Mouse (Mus musculus): ENCODE data around the gene Olfr1269. TPM values are rescaled to one million over a fixed set of nuclear protein-coding genes. Genes with fewer than 3 reads are reported as not detected.

Gene Olfr1269
- total RNA-seq (2021): not detected

DNA sequence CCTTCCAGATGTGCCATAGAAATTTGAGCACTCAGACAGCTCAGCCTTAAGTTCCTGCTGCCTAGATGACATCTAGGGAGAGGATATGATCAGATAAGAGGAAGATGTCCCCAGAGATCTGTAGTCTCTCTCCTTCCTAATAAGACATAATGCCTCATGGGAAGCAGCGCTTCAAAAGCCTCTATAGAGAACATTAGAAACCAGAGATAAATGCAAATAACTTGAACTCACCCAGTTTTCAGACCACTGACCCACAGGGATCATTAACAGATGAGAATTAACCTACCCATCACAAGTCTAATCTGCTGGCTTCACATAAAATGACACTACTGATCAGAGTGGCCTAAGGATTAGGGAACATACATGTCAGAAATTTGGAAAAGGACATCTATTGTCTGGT lies at the start of gene Olfr1269:
Olfr1269 (minus strand) TSS at position 101 of the 400 bp plus-strand sequence.
- no peak for DNase-seq (ENCODE audit: low spot score)
- intact Hi-C loops (cut with DNase I): no loop called here

DNA sequence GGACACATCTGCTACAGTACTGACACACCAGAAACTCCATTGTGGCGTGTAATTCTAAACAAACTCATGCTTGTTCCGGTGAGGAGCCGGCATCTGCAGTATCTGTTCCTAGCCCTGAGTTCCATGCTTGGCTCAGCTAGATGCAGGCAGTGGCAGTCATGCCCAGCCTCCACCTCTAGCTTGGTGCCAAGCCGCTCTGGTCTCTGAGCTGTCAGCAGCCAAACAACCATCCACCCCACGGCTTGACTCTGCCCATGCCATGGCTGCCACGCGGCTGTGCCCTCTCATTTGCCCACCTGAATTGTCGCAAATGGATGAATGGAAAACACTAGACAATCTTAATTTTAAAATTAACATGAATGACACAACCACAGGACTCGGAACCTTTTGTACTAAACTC lies 32.7 kb upstream of the Olfr1269 start:
- DNase-seq (ENCODE audit: low spot score): no peak
- intact Hi-C loops (cut with DNase I): no loop called here

DNA sequence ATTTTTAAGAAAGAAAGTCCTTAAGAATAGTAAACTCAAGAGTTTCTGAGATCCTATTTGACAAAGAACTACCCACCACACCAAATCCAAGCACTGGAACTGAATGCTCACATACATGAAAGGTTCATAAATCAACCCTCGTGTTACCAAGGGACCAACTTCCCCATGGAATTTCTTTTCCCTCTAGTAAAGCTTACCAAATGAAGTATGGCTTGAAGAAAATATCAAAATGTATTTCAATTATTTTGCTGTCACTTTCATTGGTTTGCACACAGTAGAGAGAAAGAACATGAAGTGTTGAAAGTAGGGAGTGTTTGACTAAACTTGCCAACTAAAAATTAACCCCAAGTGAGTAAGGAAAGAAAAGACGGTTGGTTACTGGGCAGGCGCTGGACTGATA lies 31.8 kb upstream of the Olfr1269 start, which contains the start of gene Olfr1270:
Olfr1270 (minus strand) TSS at position 101 of the 400 bp plus-strand sequence.
- DNase-seq (ENCODE audit: low spot score): no peak
- intact Hi-C loops (cut with DNase I): no loop called here

DNA sequence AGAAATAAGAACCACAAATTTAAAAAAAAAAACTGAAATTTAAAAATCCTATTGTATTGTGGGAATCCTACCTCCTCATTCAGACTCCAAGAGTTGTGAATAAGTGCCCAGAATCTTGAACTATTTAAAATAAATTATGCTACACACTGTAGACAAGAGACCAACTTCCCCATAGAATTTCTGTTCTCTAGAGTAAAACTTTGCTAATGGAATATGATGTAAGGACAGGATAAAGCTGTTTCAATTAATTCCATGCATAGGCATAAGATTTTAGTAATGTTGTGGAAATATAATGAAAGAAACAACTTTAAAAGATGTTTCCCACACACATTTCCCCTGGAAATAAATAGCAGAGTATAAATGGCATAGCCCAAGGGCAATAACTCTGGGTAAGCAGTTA lies 21.0 kb upstream of the Olfr1269 start, which contains the start of gene Olfr32:
Olfr32 (minus strand) TSS at position 101 of the 400 bp plus-strand sequence.
- DNase-seq (ENCODE audit: low spot score): no peak
- intact Hi-C loops (cut with DNase I): no loop called here

DNA sequence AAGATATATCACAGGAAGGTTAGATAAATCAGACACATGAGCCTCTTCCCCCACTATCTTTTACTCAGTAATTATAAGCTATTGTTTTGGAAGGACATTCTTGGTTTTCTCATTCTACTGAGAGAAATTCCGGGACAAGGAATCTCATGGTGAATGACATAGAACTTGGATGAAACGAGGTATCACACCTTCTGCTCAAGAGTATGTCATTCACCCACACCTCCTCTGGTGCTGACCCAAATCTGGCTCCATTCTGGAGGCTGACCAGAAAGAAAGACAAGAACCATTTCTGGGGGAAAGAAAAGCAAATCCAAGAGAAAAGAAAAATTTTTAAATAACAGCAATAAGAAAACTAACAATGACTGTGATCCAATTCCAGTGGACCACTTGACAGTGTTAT lies 51.1 kb downstream of the Olfr1269 start:
- intact Hi-C loops (cut with DNase I): no loop called here
- no peak for DNase-seq (ENCODE audit: low spot score)

Other genes starting within 250 kb of the Olfr1269 start
- gene Olfr1257, start 243.0 kb downstream of the Olfr1269 start, total RNA-seq (2021): not detected
- gene Olfr1258, start 194.1 kb downstream of the Olfr1269 start, total RNA-seq (2021): not detected
- not detected for gene Olfr1259, start 172.7 kb downstream of the Olfr1269 start, total RNA-seq (2021)
- gene Olfr1260, start 147.1 kb downstream of the Olfr1269 start, total RNA-seq (2021): not detected
- gene Olfr1261, start 130.2 kb downstream of the Olfr1269 start, total RNA-seq (2021): not detected
- gene Olfr1262, start 121.3 kb downstream of the Olfr1269 start, total RNA-seq (2021): not detected
- not detected for gene Olfr1263, start 109.3 kb downstream of the Olfr1269 start, total RNA-seq (2021)
- gene Olfr1264, start 95.8 kb downstream of the Olfr1269 start, total RNA-seq (2021): not detected
- gene Olfr1265, start 86.1 kb downstream of the Olfr1269 start, total RNA-seq (2021): not detected
- not detected for gene Olfr140, start 57.8 kb downstream of the Olfr1269 start, total RNA-seq (2021)
- gene Olfr32, start 20.9 kb upstream of the Olfr1269 start, total RNA-seq (2021): not detected
- gene Olfr1270, start 31.7 kb upstream of the Olfr1269 start, total RNA-seq (2021): not detected
- gene Olfr1506, start 103.1 kb upstream of the Olfr1269 start, total RNA-seq (2021): not detected
- not detected for gene Olfr142, start 136.2 kb upstream of the Olfr1269 start, total RNA-seq (2021)
- not detected for gene Olfr1271, start 149.6 kb upstream of the Olfr1269 start, total RNA-seq (2021)
- not detected for gene Olfr1272, start 171.4 kb upstream of the Olfr1269 start, total RNA-seq (2021)
- not detected for gene Gm13769, start 200.8 kb upstream of the Olfr1269 start, total RNA-seq (2021)

Data from heart, postnatal 25 days (tissue).